Mouse (Mus musculus) macrophage (primary cell): Measurements from ENCODE around the gene Tmem211. TPM values are rescaled to one million over a fixed set of nuclear protein-coding genes. Genes with fewer than 3 reads are reported as not detected.

ENCODE experiments used
- H3K27ac ChIP-seq: fragments of 350-480 bp; formaldehyde crosslinking; 2 replicates; pipeline ENCODE4 v1.9.0; 2021
- H3K36me3 ChIP-seq: fragments of 350-480 bp; formaldehyde crosslinking; 2 replicates; pipeline ENCODE4 v1.9.0; 2021; ENCODE audit errors: inconsistent target
- H3K4me3 ChIP-seq: fragments of 350-480 bp; formaldehyde crosslinking; 2 replicates; pipeline ENCODE4 v1.9.0; 2021; ENCODE audit errors: inconsistent target
- H3K79me2 ChIP-seq: fragments of 350-480 bp; formaldehyde crosslinking; 2 replicates; pipeline ENCODE4 v1.9.0; 2021; ENCODE audit errors: inconsistent target
- WGBS: methylation state at CpG from one replicate; pipeline ENCODE4 v1.1.7; 2026; ENCODE audit warnings: inconsistent platforms; ENCODE audit not compliant: missing documents; 5-methylcytosine and 5-hydroxymethylcytosine counted together
- polyA plus RNA-seq: library from polyadenylated mRNA; stranded (reverse); fragments of 250-400 nt; gene quantifications from 3 replicates; pipeline ENCODE4 v1.2.4, GENCODE M21; 2018; ENCODE audit warnings: inconsistent platforms

The Tmem211 gene
- polyA plus RNA-seq, 1 experiment from 2014 or later: not detected

DNA sequence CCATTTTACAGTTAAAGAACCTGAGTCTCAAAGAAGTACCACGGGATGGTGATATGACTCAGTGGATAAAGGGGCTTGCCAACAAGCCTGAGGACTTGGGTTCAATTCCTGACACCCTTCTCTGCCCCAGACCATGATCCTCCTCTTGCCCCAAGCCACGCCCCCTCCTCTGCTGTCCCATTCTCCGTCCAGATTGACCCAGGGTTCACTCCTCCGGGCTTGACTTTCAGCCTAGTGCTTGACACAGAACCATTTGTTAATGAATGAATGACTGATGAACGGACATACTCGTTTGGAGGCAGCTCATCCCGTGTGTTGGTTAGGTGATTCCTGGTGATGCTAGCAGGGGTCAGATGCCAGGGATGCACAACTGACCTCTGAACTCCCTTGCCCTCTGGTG is 6.8 kb upstream of the Tmem211 start:
- H3K27ac ChIP-seq: no peak overlapping the region
- no peak overlapping the region for H3K4me3 ChIP-seq
- WGBS: 88% methylated on average over 7 of the region's 7 CpGs

DNA sequence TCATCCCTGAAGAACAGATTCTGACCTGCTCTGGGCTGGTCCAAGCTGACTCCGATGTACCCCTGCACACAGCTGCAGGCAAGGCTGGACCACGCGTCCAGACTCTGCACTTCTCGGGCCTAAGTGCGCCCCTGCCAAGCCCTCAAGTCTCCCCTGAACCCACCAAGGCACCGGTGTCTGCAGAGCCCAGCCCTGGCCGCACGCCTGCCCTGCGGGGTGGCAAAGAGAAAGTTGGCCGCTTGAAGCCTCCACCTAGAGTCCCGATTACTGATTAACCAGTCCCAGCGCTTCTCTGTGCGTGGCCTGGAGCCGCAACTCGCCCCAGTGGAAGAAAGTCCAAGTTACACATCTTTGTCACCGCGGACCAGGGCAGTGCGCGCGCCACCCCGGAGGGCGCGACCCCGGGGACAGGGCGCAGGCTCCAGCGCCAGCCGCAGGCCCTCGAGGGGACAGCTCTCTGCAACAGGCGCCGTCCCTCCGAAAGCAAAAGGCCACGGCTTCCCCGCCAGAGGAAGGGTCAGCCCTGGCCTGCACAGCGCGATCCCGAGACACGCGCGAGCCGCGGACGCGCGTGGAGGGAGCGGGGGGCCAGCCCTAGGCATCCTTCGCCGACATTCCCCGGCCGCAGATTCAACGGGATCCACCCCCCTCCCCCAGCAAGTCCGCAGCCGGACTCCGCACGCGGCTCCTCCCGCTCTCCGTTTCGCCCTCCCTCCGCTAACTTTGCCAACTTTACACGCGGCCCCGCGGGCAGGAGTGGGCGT is 6.1 kb upstream of the Tmem211 start:
- WGBS: 5% methylated on average over 59 of the region's 64 CpGs
- no peaks in the 10 kb centered on the region for H3K36me3 ChIP-seq
- peak overlapping the region; percentile 16; the same call in 1 of the 2 replicates for H3K4me3 ChIP-seq
- no peak overlapping the region for H3K27ac ChIP-seq
- no peaks in the 10 kb centered on the region for H3K79me2 ChIP-seq

More for the DNA sequence above, 6.8 kb upstream of the Tmem211 start:
- Histone ChIP-seq H3K79me2 (no peaks in the 10 kb centered on the region), H3K36me3 (no peaks in the 10 kb centered on the region)

DNA sequence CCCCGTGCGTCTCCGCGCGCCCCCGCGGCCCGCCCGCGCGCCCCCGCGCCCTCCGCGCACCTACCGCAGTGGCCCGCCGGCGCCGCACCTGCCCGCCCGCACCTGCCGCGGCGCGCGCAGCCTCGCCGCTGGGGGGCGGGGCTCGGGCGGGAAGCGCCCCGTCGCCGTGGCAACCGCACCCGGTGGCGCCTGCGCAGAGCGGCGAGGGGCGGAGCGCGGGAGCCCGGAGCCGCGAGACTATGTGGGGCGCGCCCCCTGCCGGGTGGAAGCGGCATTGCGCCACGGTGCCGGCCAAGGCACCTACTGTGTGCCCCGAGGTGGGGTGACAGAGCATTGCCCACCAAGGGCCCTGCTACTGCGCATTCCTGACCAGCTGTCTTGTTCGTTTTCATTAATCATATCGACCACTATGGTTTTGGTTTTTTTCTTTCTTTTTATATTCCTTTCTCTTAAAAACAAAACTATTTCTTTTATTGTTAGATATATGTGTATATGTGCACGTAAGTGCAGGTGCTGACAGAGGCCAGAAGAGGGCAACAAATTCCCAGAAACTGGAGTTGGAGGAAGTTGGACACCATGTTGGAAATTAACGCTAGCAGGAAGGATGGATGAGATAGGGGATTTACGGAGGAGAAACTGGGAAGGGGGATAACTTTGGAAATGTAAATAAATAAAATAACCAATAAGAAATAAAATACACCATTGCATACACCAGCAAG is 5.4 kb upstream of the Tmem211 start, which contains the start of gene 2900026A02Rik:
TSS of gene 2900026A02Rik (minus strand) at position 90 of the 719 bp plus-strand sequence.
- H3K79me2 ChIP-seq: no peaks in the 10 kb centered on the region
- no peaks in the 10 kb centered on the region for H3K36me3 ChIP-seq
- H3K4me3 ChIP-seq: peak within 1 kb of the TSS; percentile 16; the same call in 1 of the 2 replicates
- no peak within 1 kb of the TSS for H3K27ac ChIP-seq
- WGBS: 10% methylated on average over 36 of the region's 62 CpGs

- Histone ChIP-seq H3K36me3 (no peaks in the 10 kb centered on the region), H3K27ac (peak overlapping the region; percentile 94), H3K79me2 (no peaks in the 10 kb centered on the region), H3K4me3 (no peak overlapping the region)
- WGBS: 85% methylated on average over 4 of the region's 4 CpGs
Measured at GRCm38 (mm10) chr5:113223888-113224287, 2.8 kb upstream of the Tmem211 start.

GRCm38 (mm10) chr5:113225271-113225670 is 1.4 kb upstream of the Tmem211 start:
- Histone ChIP-seq H3K36me3 (no peaks in the 10 kb centered on the region), H3K4me3 (no peak overlapping the region), H3K27ac (peak overlapping the region; percentile 94), H3K79me2 (no peaks in the 10 kb centered on the region)
- WGBS: 8% methylated on average over 10 of the region's 10 CpGs

- 42% methylated on average over 25 of the region's 25 CpGs for WGBS
- H3K79me2 ChIP-seq: no peaks in the 10 kb centered on the region
- H3K36me3 ChIP-seq: no peaks in the 10 kb centered on the region
- H3K4me3 ChIP-seq: no peak overlapping the region
- H3K27ac ChIP-seq: peak overlapping the region; percentile 94
Measured at GRCm38 (mm10) chr5:113225686-113226435, 848 bp upstream of the Tmem211 start.

- no peak overlapping the region for H3K4me3 ChIP-seq
- H3K36me3 ChIP-seq: no peaks in the 10 kb centered on the region
- H3K79me2 ChIP-seq: no peaks in the 10 kb centered on the region
- WGBS: 92% methylated on average over 5 of the region's 5 CpGs
- H3K27ac ChIP-seq: no peak overlapping the region
Measured at GRCm38 (mm10) chr5:113230196-113230595, 3.5 kb downstream of the Tmem211 start.

DNA sequence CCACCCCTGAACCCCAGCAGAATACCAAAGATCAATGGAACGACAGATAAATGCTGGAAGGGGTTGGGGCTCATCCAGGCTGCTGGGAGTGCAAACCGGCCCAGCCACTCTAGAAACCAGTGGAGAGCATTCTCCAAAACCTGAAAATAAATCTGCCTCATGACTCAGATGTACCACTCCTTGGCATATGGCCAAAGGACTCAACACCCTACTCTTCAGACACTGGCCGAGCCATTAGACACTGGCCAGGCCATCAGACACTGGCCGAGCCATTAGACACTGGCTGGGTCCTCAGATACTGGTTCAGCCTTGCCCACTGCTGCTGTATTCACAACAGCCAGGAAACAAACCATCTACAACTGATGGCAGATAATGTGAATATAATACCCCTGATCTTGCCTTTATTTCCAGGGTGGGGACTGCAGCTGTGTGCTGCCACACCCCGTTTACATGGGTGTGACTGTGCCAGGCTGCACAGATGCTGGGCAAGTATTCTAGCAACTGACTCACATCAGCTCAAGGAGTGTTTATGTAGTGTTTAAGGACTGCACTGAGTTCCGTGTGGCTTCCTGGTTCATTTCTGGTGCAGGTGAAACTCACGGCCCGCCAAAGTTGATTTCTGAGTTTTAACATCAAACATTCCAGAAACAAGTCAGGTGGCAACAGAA is 22.7 kb downstream of the Tmem211 start:
- Histone ChIP-seq H3K36me3 (no peaks in the 10 kb centered on the region), H3K79me2 (no peaks in the 10 kb centered on the region), H3K27ac (no peak overlapping the region), H3K4me3 (no peak overlapping the region)
- WGBS: 89% methylated on average over 8 of the region's 8 CpGs

GRCm38 (mm10) chr5:113250806-113251205 is 24.1 kb downstream of the Tmem211 start:
- 96% methylated on average over 11 of the region's 11 CpGs for WGBS
- H3K36me3 ChIP-seq: no peaks in the 10 kb centered on the region
- H3K79me2 ChIP-seq: no peaks in the 10 kb centered on the region
- H3K27ac ChIP-seq: no peak overlapping the region
- no peak overlapping the region for H3K4me3 ChIP-seq

DNA sequence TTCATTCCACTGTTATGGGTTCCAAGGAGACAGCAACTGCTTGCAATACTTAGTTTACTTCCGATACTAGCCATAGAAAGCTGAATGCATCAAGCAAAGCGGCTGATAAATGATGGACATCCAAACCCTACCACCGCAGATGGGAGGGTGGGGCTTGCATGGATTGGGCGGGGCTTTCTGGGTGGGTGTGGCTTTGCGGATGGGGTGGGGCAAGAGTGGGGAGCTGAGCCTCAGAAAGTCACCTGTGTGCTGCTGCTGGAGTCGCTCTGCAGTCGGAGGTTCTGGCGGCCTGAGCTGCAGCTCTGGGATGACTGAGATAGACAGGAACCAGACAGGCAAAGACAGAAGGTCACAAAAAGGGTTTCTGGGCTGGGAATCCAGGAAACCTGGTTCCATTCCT is 38.9 kb downstream of the Tmem211 start:
- no peaks in the 10 kb centered on the region for H3K79me2 ChIP-seq
- 94% methylated on average over 8 of the region's 8 CpGs for WGBS

GRCm38 (mm10) chr5:113268246-113268645 is 41.5 kb downstream of the Tmem211 start:
- no peaks in the 10 kb centered on the region for H3K36me3 ChIP-seq
- no peak overlapping the region for H3K4me3 ChIP-seq
- no peaks in the 10 kb centered on the region for H3K79me2 ChIP-seq
- no peak overlapping the region for H3K27ac ChIP-seq

More for the DNA sequence above, 38.9 kb downstream of the Tmem211 start:
- no peaks in the 10 kb centered on the region for H3K36me3 ChIP-seq
- H3K4me3 ChIP-seq: no peak overlapping the region
- H3K27ac ChIP-seq: no peak overlapping the region

DNA sequence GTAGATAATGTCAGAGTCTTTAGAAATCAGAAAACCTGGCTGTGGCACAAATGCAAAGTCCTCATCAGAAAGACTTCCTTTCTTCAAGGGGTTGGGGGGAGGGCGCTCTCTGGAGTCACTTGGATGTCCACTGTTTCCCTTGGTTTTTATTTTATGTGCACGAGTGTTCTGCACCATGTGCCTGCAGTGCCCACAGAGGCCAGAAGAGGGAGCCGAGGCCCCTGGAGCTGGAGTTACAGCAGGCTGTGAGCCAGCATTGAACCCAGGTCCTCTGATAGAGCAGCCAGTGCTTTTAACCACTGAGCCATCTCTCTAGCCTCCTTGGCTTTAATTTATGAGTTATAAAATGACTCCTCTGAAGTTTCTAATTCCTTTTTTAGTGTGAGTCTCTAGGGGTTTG is 43.3 kb downstream of the Tmem211 start:
- Histone ChIP-seq H3K27ac (no peak overlapping the region), H3K36me3 (no peaks in the 10 kb centered on the region), H3K79me2 (no peaks in the 10 kb centered on the region), H3K4me3 (no peak overlapping the region)
- 88% methylated on average over 3 of the region's 3 CpGs for WGBS

GRCm38 (mm10) chr5:113271207-113271811 is 44.6 kb downstream of the Tmem211 start:
- Histone ChIP-seq H3K4me3 (no peak overlapping the region), H3K79me2 (no peaks in the 10 kb centered on the region), H3K27ac (no peak overlapping the region), H3K36me3 (no peaks in the 10 kb centered on the region)
- WGBS: 79% methylated on average over 11 of the region's 11 CpGs

DNA sequence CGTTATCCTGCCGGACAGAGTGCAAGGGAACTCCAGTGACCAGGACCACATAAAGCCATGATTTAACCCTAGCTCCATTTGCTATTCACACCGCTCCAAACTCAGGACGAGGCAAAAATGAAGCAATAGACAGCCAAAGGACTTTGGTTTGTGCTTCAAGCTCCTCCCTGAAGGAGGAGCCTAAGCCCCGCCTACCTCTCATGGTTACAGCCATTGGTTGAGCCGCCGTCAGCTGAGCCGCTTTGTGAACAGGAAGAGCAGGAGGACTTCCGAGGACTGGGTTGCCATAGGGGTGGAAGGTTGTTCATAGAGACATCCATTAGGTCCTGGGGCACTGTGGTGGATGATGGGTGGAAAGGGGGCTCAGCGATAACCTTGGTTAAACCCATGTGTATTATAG is 49.1 kb downstream of the Tmem211 start:
- WGBS: 88% methylated on average over 10 of the region's 10 CpGs
- H3K27ac ChIP-seq: no peak overlapping the region
- H3K79me2 ChIP-seq: no peaks in the 10 kb centered on the region
- H3K36me3 ChIP-seq: no peaks in the 10 kb centered on the region
- H3K4me3 ChIP-seq: no peak overlapping the region
